Mouse (Mus musculus) stomach, postnatal 0 days (tissue): Measurements from ENCODE around the gene Fyb. TPM values are rescaled to one million over a fixed set of nuclear protein-coding genes. Genes with fewer than 3 reads are reported as not detected.

Experiments
- ATAC-seq: fragments of 200-750 bp; cut with Nextera tagmentation; 2 replicates; pipeline ENCODE4 v1.8.0; 2017; ENCODE audit not compliant: low FRiP score, low TSS enrichment
- DNase-seq: peaks from one replicate; pipeline ENCODE4 v3.0.0-alpha.2; 2016; ENCODE audit warnings: low spot score
- H3K27ac ChIP-seq: fragments of 300-500 bp; sonication (generic); replicated peaks from 2 replicates; pipeline ENCODE4 v1.5.1; 2014; ENCODE audit warnings: mild to moderate bottlenecking, control low read depth
- H3K27me3 ChIP-seq: fragments of 300-500 bp; sonication (generic); 2 replicates; pipeline ENCODE4 v1.6.1; 2014; ENCODE audit warnings: low read length; ENCODE audit not compliant: control insufficient read depth, insufficient read depth
- H3K36me3 ChIP-seq: fragments of 300-500 bp; sonication (generic); 2 replicates; pipeline ENCODE4 v1.6.1; 2014; ENCODE audit warnings: low read length, mixed read lengths; ENCODE audit not compliant: control insufficient read depth, insufficient read depth
- H3K4me1 ChIP-seq: fragments of 300-500 bp; sonication (generic); replicated peaks from 2 replicates; pipeline ENCODE4 v1.6.1; 2014; ENCODE audit warnings: antibody characterized with exemption; ENCODE audit not compliant: control insufficient read depth, insufficient read depth
- H3K4me2 ChIP-seq: fragments of 300-500 bp; sonication (generic); replicated peaks from 2 replicates; pipeline ENCODE4 v1.6.1; 2014; ENCODE audit warnings: low read depth, mild to moderate bottlenecking, control low read depth, moderate library complexity
- H3K4me3 ChIP-seq: fragments of 300-500 bp; sonication (generic); 2 replicates; pipeline ENCODE4 v1.5.1; 2014; ENCODE audit warnings: low read depth, low read length, control low read depth
- H3K9ac ChIP-seq: fragments of 300-500 bp; sonication (generic); 2 replicates; pipeline ENCODE4 v1.6.1; 2014; ENCODE audit warnings: mild to moderate bottlenecking, low read length, control low read depth, mixed read lengths
- H3K9me3 ChIP-seq: fragments of 300-500 bp; sonication (generic); 2 replicates; pipeline ENCODE4 v1.6.1; 2016; ENCODE audit warnings: low read length; ENCODE audit not compliant: control insufficient read depth
- CTCF ChIP-seq: IDR thresholded peaks from 2 replicates; pipeline ENCODE4 v1.5.1; 2016; ENCODE audit warnings: antibody characterized with exemption, low read depth, mild to moderate bottlenecking, moderate library complexity
- EP300 ChIP-seq: optimal IDR thresholded peaks from 2 replicates; pipeline ENCODE3; 2016; ENCODE audit warnings: antibody characterized with exemption
- WGBS: fragments of 180-500 bp; shearing (Covaris S2); extraction: QIAGEN DNeasy Blood & Tissue Kit; methylation state at CpG from one replicate; pipeline ENCODE4 v1.1.7; 2014; 5-methylcytosine and 5-hydroxymethylcytosine counted together
- polyA plus RNA-seq: library from polyadenylated mRNA; unstranded; fragments of >200 nt; fragmentation: Nextera tagmentation; extraction: Ambion mirVana; gene quantifications from 2 replicates; pipeline ENCODE4 v1.2.1, GENCODE M21; 2015

Gene Fyb
- polyA plus RNA-seq: 5.5 and 7.8 TPM in 2 replicates

DNA sequence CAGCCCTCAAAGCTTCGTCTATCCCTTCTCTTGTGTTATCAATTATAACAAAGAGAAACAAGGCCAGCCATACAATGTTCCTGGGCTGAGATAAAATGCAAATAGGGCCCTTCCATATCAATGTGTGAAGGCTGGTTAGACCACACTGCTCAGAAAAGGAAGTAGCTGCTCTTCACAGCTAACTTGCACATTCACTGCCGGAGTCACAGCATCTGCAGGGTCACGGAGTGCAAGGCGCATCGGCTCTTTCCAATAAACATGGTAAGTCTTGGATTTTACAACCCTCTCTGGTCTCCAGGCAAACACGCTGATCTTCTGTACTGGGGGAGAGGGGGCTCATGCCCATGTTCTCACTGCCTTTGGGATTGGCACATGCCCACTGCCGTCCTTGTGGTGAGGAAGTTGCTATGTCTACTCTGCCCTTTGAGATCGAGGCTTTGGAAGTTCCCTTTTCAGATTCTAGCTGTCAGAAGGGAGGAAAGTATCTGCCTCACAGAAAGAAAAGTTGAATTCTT is at the start of gene Fyb:
Gene Fyb (plus strand): TSS at position 201 of the 515 bp plus-strand sequence.
- Histone ChIP-seq H3K4me1 (no peaks in the 10 kb centered on the region), H3K27ac (no peak within 1 kb of the TSS), H3K4me3 (no peak within 1 kb of the TSS), H3K27me3 (no peaks in the 10 kb centered on the region), H3K36me3 (no peaks in the 10 kb centered on the region), H3K9me3 (no peaks in the 10 kb centered on the region), H3K9ac (no peak within 1 kb of the TSS), H3K4me2 (no peak within 1 kb of the TSS)
- no peak for ATAC-seq
- TF ChIP-seq CTCF (no peak), EP300 (no peak)
- DNase-seq: no peak
- 64% methylated on average over 8 of the region's 8 CpGs for WGBS

DNA sequence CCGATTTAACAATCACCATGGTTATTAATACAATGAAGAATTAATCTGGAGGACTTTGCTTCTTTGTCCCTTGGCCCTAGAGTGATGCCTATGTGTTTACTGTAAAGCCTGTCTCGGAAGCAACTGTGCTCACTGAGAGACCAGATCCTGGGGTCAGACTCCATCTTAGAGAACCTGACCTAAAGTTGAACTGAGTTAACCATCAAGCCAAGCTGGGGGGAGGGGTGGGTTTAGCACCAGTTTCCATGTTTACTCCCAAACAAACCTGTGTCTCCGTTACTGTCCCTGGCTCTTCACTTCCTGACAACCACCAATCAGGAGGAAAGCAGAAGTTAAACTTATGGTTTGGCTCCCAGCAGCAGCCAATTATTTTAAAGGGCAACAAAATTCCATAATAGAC is 39.1 kb upstream of the Fyb start:
- 62% methylated on average over 3 of the region's 3 CpGs for WGBS
- Histone ChIP-seq H3K9me3 (no peaks in the 10 kb centered on the region), H3K27ac (no peak overlapping the region), H3K9ac (no peak overlapping the region), H3K36me3 (no peaks in the 10 kb centered on the region), H3K4me1 (no peaks in the 10 kb centered on the region), H3K4me2 (no peak overlapping the region), H3K27me3 (no peaks in the 10 kb centered on the region), H3K4me3 (no peak overlapping the region)
- DNase-seq (no peak), ATAC-seq (no peak)
- TF ChIP-seq EP300 (no peak), CTCF (no peak)

DNA sequence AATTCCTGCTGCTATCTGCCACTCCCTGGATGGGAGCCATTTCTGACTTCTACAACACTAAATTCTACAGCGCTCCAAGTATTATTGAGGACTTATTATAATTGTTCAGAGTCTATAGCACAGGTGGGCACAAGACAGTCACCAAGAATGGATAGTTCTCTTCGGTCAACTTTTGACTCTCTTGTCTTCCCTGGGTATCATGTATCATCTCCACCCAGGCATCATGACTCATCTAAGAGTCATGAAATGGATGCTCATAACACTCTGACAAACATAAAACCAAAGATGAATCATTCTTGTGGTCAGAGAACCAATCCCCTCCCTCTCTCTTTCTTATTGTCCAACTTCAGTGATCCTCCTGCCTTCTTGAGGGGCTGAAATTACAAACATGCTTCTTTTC is 30.3 kb upstream of the Fyb start:
- H3K36me3 ChIP-seq: no peaks in the 10 kb centered on the region
- H3K9me3 ChIP-seq: no peaks in the 10 kb centered on the region
- H3K9ac ChIP-seq: no peak overlapping the region
- H3K4me1 ChIP-seq: no peaks in the 10 kb centered on the region
- WGBS: 89% methylated on average over 2 of the region's 2 CpGs
- H3K27ac ChIP-seq: no peak overlapping the region
- no peaks in the 10 kb centered on the region for H3K27me3 ChIP-seq
- DNase-seq: no peak
- TF ChIP-seq CTCF (no peak), EP300 (no peak)
- no peak for ATAC-seq
- no peak overlapping the region for H3K4me2 ChIP-seq
- H3K4me3 ChIP-seq: no peak overlapping the region

DNA sequence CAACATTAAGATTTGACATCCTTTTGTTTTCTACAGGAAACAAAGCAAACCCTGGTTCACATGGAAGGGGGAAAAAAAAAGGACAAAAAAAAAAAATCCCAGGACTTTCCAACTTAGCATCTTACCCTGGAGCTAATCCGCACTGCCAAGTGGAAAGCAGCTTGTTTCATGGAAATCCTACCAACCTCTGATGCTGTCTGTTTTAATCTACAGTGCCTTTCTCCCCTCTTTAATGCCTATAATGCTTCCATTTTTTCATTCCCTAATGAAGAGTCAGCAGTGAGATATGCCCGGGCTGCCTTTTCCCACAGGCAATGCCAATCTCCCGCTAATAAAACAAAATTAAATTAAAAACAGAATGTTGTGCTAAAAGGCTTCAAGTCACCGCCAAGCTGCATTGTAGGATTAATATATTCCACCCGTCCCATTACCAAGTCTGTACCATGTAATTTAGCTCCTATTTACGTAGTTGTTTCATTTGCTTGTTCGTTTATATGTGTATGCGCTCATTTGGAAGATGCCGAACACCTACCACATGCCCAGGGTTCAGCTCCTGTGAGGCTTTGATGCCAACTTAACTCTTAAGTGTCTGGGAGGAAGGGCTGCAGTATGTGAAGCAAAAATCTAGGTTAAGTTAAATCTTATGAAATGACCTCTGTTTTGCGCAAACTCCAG is 24.1 kb upstream of the Fyb start:
- Histone ChIP-seq H3K9ac (no peak overlapping the region), H3K27ac (no peak overlapping the region), H3K4me2 (no peak overlapping the region), H3K36me3 (no peaks in the 10 kb centered on the region), H3K4me1 (no peaks in the 10 kb centered on the region), H3K9me3 (no peaks in the 10 kb centered on the region), H3K4me3 (no peak overlapping the region), H3K27me3 (no peaks in the 10 kb centered on the region)
- TF ChIP-seq EP300 (no peak), CTCF (no peak)
- WGBS: 83% methylated on average over 10 of the region's 10 CpGs
- DNase-seq: no peak
- ATAC-seq: no peak

DNA sequence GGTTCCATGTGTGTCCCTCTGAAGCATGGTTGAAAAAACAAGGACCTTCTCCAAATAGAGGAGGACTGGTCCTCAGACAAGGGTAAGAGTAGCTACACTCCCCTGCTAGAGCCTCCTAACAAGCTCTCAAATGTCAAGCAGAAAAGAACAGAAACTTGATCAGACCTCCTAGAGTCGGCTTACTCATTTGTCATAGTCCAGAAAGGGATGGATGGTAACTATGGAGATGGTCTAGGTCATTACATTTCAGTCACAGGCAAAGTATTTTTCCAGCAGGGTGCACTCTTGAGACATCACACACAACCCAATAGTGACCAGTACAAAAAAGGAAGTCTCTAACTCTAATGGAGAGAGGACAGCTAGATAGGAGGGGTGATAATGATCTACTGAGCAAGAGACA is 21.9 kb upstream of the Fyb start:
- no peak overlapping the region for H3K9ac ChIP-seq
- H3K27me3 ChIP-seq: no peaks in the 10 kb centered on the region
- ATAC-seq: no peak
- WGBS: 23% methylated on average over 1 of the region's 1 CpGs
- no peak overlapping the region for H3K27ac ChIP-seq
- TF ChIP-seq CTCF: peak; percentile 56
- no peak for TF ChIP-seq EP300
- H3K4me2 ChIP-seq: no peak overlapping the region
- H3K36me3 ChIP-seq: no peaks in the 10 kb centered on the region
- no peak overlapping the region for H3K4me3 ChIP-seq
- no peaks in the 10 kb centered on the region for H3K9me3 ChIP-seq
- DNase-seq: no peak
- no peaks in the 10 kb centered on the region for H3K4me1 ChIP-seq

DNA sequence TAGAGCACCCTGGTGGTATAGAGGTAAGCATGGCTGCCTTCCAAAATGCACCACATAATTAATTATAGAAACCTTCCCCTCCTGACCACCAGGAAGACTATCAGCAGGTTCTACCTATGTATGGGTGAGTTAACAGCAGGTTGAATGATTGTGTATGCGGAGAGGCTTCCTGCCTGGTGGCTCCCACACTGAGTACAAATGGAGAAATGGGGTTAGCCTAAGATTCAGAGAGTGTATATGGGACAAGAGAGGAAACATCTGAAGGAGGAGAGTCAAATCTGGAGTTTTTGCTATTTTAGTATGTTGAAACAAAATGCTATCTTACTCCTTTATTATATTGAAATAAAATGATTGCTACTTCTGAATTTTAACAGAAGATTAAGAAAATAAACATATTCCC is 5.1 kb upstream of the Fyb start:
- Histone ChIP-seq H3K4me1 (no peaks in the 10 kb centered on the region), H3K27me3 (no peaks in the 10 kb centered on the region), H3K9me3 (no peaks in the 10 kb centered on the region), H3K27ac (no peak overlapping the region), H3K36me3 (no peaks in the 10 kb centered on the region), H3K4me2 (no peak overlapping the region), H3K9ac (no peak overlapping the region), H3K4me3 (no peak overlapping the region)
- ATAC-seq (no peak), DNase-seq (no peak)
- TF ChIP-seq EP300 (no peak), CTCF (no peak)
- WGBS: 95% methylated on average over 1 of the region's 1 CpGs
